Mouse (Mus musculus) erythroblast, embryonic 14.5 days (primary cell): Measurements from ENCODE around the gene Ccdc171.

Experiments used
- GATA1 ChIP-seq: IDR thresholded peaks from 2 replicates; pipeline ENCODE4 v1.6.1; 2012; ENCODE audit warnings: low read length, inconsistent platforms, mixed read lengths
- TAL1 ChIP-seq: IDR thresholded peaks from 3 replicates; pipeline ENCODE4 v1.6.1; 2012; ENCODE audit warnings: low read length, inconsistent platforms, mixed read lengths

GRCm38 (mm10) chr4:83658415-83658814 lies 133.1 kb downstream of the Ccdc171 start:
- no peak for TF ChIP-seq GATA1
- no peak for TF ChIP-seq TAL1
